Mouse (Mus musculus): ENCODE data around the gene Hipk4.

- TF ChIP-seq CTCF (IDR thresholded peaks at IDR 0.05) (peak; percentile 84), EP300 (IDR thresholded peaks at IDR 0.05) (no peak)
These were observed 14.4 kb upstream of the Hipk4 start for GRCm38 (mm10) chr7:27508648-27509005.

Measured in lung, postnatal 0 days (tissue).